Mouse (Mus musculus) heart, embryonic 11.5 days (tissue): Measurements from ENCODE around the gene Akap2. TPM values are rescaled to one million over a fixed set of nuclear protein-coding genes. Genes with fewer than 3 reads are reported as not detected.

ENCODE experiments used
- ATAC-seq: fragments of 200-750 bp; cut with Nextera tagmentation; replicated peaks from 2 replicates; pipeline ENCODE4 v1.8.0; 2017; ENCODE audit warnings: moderate library complexity; ENCODE audit not compliant: insufficient number of reproducible peaks, low FRiP score, low TSS enrichment
- H3K27ac ChIP-seq: fragments of 300-500 bp; sonication (generic); 2 replicates; pipeline ENCODE4 v1.5.1; 2014; ENCODE audit warnings: mild to moderate bottlenecking, low read depth, low read length
- H3K27me3 ChIP-seq: fragments of 300-500 bp; sonication (generic); 2 replicates; pipeline ENCODE4 v1.6.1; 2014; ENCODE audit warnings: mild to moderate bottlenecking, low read length, mixed read lengths; ENCODE audit not compliant: control insufficient read depth, insufficient read depth
- H3K36me3 ChIP-seq: fragments of 300-500 bp; sonication (generic); 2 replicates; pipeline ENCODE4 v1.6.1; 2014; ENCODE audit warnings: mild to moderate bottlenecking, low read length, moderate library complexity, mixed read lengths; ENCODE audit not compliant: control insufficient read depth, insufficient read depth
- H3K4me1 ChIP-seq: fragments of 300-500 bp; sonication (generic); 2 replicates; pipeline ENCODE4 v1.6.1; 2014; ENCODE audit warnings: low read length; ENCODE audit not compliant: control insufficient read depth, insufficient read depth
- H3K4me2 ChIP-seq: fragments of 300-500 bp; sonication (generic); 2 replicates; pipeline ENCODE4 v1.6.1; 2014; ENCODE audit warnings: mild to moderate bottlenecking, moderate library complexity
- H3K4me3 ChIP-seq: fragments of 300-500 bp; sonication (generic); 2 replicates; pipeline ENCODE4 v1.5.1; 2014; ENCODE audit warnings: low read depth, low read length
- H3K9ac ChIP-seq: fragments of 300-500 bp; sonication (generic); 2 replicates; pipeline ENCODE4 v1.6.1; 2014; ENCODE audit warnings: mild to moderate bottlenecking, low read depth, low read length, moderate library complexity
- H3K9me3 ChIP-seq: fragments of 300-500 bp; sonication (generic); replicated peaks from 2 replicates; pipeline ENCODE4 v1.6.1; 2016; ENCODE audit warnings: low read length; ENCODE audit not compliant: control insufficient read depth
- WGBS: fragments of 180-500 bp; shearing (Covaris S2); extraction: QIAGEN DNeasy Blood & Tissue Kit; methylation state at CpG from one replicate; pipeline ENCODE4 v1.1.7; 2014; ENCODE audit not compliant: insufficient replicate concordance; 5-methylcytosine and 5-hydroxymethylcytosine counted together
- polyA plus RNA-seq: library from polyadenylated mRNA; unstranded; fragments of >200 nt; fragmentation: Nextera tagmentation; extraction: Ambion mirVana; gene quantifications from 2 replicates; pipeline ENCODE4 v1.2.1, GENCODE M21; 2014

Akap2 gene
- polyA plus RNA-seq, 1 experiment from 2014 or later: 45.9 TPM

- WGBS: 81% methylated on average over 18 of the region's 18 CpGs
- Histone ChIP-seq H3K27me3 (no peaks in the 10 kb centered on the region), H3K4me1 (peaks cover 7% of the 10 kb centered on the region), H3K27ac (0 out of 2 replicates have a peak overlapping the region, but pooled peaks have one; percentile 10), H3K9ac (no peak overlapping the region), H3K4me2 (no peak overlapping the region), H3K4me3 (no peak overlapping the region), H3K36me3 (peaks cover 49% of the 10 kb centered on the region), H3K9me3 (no peaks in the 10 kb centered on the region)
- no peak for ATAC-seq
Observed at GRCm38 (mm10) chr4:57855281-57855941, 138.0 kb downstream of the Akap2 start.

DNA sequence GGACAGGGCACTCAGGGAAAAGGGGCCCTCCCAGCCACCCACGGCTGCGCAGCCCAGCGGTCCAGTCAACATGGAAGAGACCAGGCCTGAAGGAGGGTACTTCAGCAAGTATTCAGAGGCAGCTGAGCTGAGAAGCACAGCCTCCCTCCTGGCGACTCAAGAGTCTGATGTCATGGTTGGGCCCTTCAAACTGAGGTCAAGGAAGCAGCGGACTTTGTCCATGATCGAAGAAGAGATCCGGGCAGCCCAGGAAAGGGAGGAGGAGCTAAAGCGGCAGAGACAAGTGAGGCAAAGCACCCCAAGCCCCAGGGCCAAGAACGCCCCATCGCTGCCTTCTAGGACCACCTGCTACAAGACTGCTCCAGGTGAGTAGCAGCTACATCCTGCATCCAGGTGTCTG is 139.2 kb downstream of the Akap2 start:
- H3K27me3 ChIP-seq: no peaks in the 10 kb centered on the region
- H3K4me2 ChIP-seq: no peak overlapping the region
- ATAC-seq: no peak
- H3K27ac ChIP-seq: no peak overlapping the region
- no peaks in the 10 kb centered on the region for H3K9me3 ChIP-seq
- no peak overlapping the region for H3K9ac ChIP-seq
- H3K36me3 ChIP-seq: peaks cover 46% of the 10 kb centered on the region
- H3K4me1 ChIP-seq: peaks cover 2% of the 10 kb centered on the region
- WGBS: 92% methylated on average over 10 of the region's 10 CpGs
- no peak overlapping the region for H3K4me3 ChIP-seq

GRCm38 (mm10) chr4:57860204-57860611 is 142.8 kb downstream of the Akap2 start:
- H3K9me3 ChIP-seq: no peaks in the 10 kb centered on the region
- peaks cover 38% of the 10 kb centered on the region for H3K36me3 ChIP-seq
- H3K27ac ChIP-seq: no peak overlapping the region
- H3K4me3 ChIP-seq: no peak overlapping the region
- no peaks in the 10 kb centered on the region for H3K27me3 ChIP-seq
- no peak overlapping the region for H3K4me2 ChIP-seq
- H3K9ac ChIP-seq: no peak overlapping the region
- H3K4me1 ChIP-seq: no peaks in the 10 kb centered on the region; the same call in 1 of the 2 replicates
- 68% methylated on average over 6 of the region's 6 CpGs for WGBS
- ATAC-seq: no peak

DNA sequence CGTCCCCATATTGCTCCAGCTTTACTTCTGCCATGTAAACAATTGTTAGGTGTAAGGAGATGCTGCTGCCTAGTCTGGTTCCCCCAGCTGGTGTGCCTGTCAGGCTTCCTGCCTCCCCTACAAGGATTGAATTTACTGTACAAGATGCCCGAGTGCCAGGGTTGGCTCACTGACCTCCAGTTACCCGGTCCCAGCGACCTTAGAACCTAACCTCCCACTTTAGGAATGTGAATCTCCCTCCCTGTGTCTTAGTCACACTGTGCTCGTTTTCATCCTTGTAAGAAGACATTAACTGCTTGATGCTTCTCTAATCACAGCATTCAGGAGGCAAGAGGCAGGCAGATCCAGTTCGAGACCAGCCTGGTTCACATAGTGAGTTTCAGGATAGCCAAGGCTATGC is 143.7 kb downstream of the Akap2 start:
- no peak overlapping the region for H3K4me2 ChIP-seq
- no peak for ATAC-seq
- H3K9me3 ChIP-seq: no peaks in the 10 kb centered on the region
- H3K4me1 ChIP-seq: peaks cover 6% of the 10 kb centered on the region
- no peak overlapping the region for H3K9ac ChIP-seq
- H3K27me3 ChIP-seq: no peaks in the 10 kb centered on the region
- no peak overlapping the region for H3K27ac ChIP-seq
- 67% methylated on average over 6 of the region's 6 CpGs for WGBS
- peaks cover 28% of the 10 kb centered on the region for H3K36me3 ChIP-seq
- H3K4me3 ChIP-seq: no peak overlapping the region

DNA sequence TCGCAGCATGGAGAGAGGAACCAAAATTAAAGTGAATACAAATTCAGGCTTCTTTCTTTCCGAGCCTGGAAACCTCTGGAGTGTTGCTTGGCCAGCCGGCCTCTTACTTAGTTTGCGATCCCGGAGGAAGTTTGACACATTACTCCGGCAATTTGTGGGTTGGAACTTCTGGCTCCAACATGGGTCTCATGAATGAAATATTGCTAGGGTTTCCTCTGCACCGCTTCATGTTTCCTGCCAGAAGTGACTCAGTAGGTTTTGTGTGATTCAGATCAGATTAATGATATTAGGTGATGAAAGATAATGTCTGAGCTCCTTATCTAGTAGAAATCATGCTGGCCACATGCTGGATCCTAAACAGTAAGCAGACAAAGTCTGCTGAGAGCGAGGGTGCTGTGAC is 144.4 kb downstream of the Akap2 start:
- Histone ChIP-seq H3K36me3 (peaks cover 23% of the 10 kb centered on the region), H3K4me1 (peaks cover 13% of the 10 kb centered on the region), H3K27ac (no peak overlapping the region), H3K4me2 (no peak overlapping the region), H3K9ac (no peak overlapping the region), H3K4me3 (no peak overlapping the region), H3K9me3 (no peaks in the 10 kb centered on the region), H3K27me3 (no peaks in the 10 kb centered on the region)
- 78% methylated on average over 8 of the region's 8 CpGs for WGBS
- no peak for ATAC-seq

DNA sequence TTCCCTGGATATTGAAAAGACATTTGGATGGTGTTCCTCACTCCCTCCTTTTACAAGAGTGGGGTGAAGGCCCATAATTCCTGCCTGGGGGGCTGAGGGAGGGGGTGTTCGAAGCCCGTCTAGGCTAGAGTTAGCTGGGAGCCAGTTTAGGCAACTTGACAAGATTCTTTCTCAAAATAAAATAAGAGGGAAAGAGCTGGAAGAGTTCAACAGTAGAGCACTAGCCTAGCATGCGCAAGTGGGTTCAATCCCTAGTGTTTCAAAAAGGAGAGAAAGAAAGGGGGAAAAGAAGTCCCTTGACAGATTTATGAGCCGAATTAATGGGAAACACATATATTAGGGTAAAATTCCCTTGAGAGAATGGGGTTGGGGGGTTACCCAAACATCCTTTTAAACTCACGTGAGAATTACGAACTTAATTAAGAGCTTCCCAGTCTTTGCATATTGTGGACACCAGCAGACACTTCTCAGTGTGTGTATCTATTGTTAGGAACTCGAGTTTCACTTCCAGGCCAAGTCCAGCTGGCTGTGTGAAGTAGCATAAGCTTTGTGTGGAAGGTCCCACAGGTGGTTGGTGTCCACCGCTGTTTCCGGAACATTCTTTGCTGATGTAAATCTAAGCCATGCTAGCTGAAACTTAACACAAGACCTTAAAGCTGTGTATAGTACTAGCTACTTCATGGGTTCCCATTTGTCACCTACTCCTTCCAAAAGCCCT is 145.0 kb downstream of the Akap2 start:
- Histone ChIP-seq H3K4me2 (no peak overlapping the region), H3K27me3 (no peaks in the 10 kb centered on the region), H3K9me3 (no peaks in the 10 kb centered on the region), H3K4me1 (peaks cover 17% of the 10 kb centered on the region), H3K9ac (no peak overlapping the region), H3K36me3 (peaks cover 17% of the 10 kb centered on the region), H3K27ac (no peak overlapping the region), H3K4me3 (no peak overlapping the region)
- WGBS: 85% methylated on average over 9 of the region's 9 CpGs
- ATAC-seq: no peak

DNA sequence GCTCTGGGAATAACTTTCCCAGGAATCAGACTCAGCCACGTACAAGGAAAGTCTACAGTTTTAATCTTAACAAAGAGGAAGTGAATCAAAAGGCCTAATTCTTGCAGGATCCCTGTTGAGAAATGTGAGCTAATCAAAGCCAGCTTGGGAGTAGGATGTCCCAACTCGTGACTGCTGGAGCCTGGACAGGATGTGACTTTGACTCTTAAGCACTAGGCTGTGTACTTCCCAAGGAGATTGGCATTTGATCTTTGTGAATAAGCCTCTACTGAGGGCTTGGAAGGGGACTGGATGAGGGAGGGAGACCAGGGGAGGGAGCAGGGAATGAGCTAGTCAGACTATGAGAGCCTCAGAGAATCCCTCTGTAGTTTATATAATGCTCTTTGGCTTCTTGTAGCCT is 148.6 kb downstream of the Akap2 start:
- Histone ChIP-seq H3K9ac (no peak overlapping the region), H3K27ac (peak overlapping the region; percentile 47; the same call in 1 of the 2 replicates), H3K4me2 (no peak overlapping the region), H3K4me3 (no peak overlapping the region), H3K36me3 (peaks cover 4% of the 10 kb centered on the region; the same call in 1 of the 2 replicates), H3K27me3 (no peaks in the 10 kb centered on the region), H3K4me1 (peaks cover 17% of the 10 kb centered on the region), H3K9me3 (no peaks in the 10 kb centered on the region)
- 23% methylated on average over 2 of the region's 2 CpGs for WGBS
- no peak for ATAC-seq

DNA sequence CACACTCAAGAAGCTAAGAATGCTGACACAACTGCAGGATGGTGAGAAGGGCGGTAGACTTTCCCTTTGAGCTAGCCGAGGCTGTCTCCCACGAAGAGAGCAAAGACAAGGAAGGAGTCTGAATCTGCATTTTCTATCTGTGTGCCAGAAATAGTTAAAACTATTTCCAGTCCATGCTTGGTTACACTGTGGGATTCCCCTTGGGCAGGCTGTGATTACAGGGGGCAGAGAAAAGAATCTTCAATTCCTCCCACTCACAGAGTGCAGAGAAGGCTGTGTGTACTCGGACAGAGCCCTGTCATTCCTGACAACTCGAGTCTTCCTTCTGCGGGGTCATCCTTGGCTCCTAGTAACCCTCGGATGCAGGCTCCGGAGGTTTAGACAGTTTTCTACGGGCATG is 149.5 kb downstream of the Akap2 start:
- H3K9me3 ChIP-seq: no peaks in the 10 kb centered on the region
- no peak for ATAC-seq
- H3K27me3 ChIP-seq: no peaks in the 10 kb centered on the region
- H3K4me3 ChIP-seq: no peak overlapping the region
- H3K4me2 ChIP-seq: no peak overlapping the region
- 70% methylated on average over 9 of the region's 9 CpGs for WGBS
- peaks cover 4% of the 10 kb centered on the region; the same call in 1 of the 2 replicates for H3K36me3 ChIP-seq
- H3K27ac ChIP-seq: peak overlapping the region; percentile 15; the same call in 1 of the 2 replicates
- no peak overlapping the region for H3K9ac ChIP-seq
- H3K4me1 ChIP-seq: peaks cover 17% of the 10 kb centered on the region
